Mouse (Mus musculus): ENCODE measurements around the gene Gtf2i. TPM values are rescaled to one million over a fixed set of nuclear protein-coding genes. Genes with fewer than 3 reads are reported as not detected.

Gtf2i gene
- polyA plus RNA-seq, 1 experiment = 131 TPM

- TF ChIP-seq POLR2A (IDR thresholded peaks at IDR 0.05; ENCODE audit: control insufficient read depth, extremely low read depth, insufficient read depth, low read length, poor library complexity) = no peak
- TF ChIP-seq CTCF (IDR thresholded peaks at IDR 0.05; ENCODE audit: borderline replicate concordance, control insufficient read depth, extremely low read depth, insufficient read depth, low read length, poor library complexity) = no peak
- 94% methylated on average over 11 of the region's 11 CpGs for WGBS
Measured at GRCm38 (mm10) chr5:134237508-134237907, 77.1 kb downstream of the Gtf2i start.

GRCm38 (mm10) chr5:134236796-134237195, 77.8 kb downstream of the Gtf2i start:
- Histone ChIP-seq H3K4me1 (replicated peaks; ENCODE audit: control insufficient read depth, insufficient read depth, low read length) (peaks cover 61% of the 10 kb centered on the region), H3K27me3 (ENCODE audit: control insufficient read depth, insufficient read depth, low read length) (no peaks in the 10 kb centered on the region), H3K27ac (ENCODE audit: control insufficient read depth, insufficient read depth, low read length) (peak overlapping the region; percentile 88), H3K4me3 (ENCODE audit: control insufficient read depth, insufficient read depth, low read length) (no peak overlapping the region), H3K36me3 (ENCODE audit: control insufficient read depth, insufficient read depth, low read length) (peaks cover 40% of the 10 kb centered on the region)
- 14% methylated on average over 6 of the region's 6 CpGs for WGBS
- TF ChIP-seq CTCF (IDR thresholded peaks at IDR 0.05; ENCODE audit: borderline replicate concordance, control insufficient read depth, extremely low read depth, insufficient read depth, low read length, poor library complexity) (no peak), POLR2A (IDR thresholded peaks at IDR 0.05; ENCODE audit: control insufficient read depth, extremely low read depth, insufficient read depth, low read length, poor library complexity) (no peak)
- peak; percentile 82 for DNase-seq

More at GRCm38 (mm10) chr5:134237508-134237907, 77.1 kb downstream of the Gtf2i start:
- Histone ChIP-seq H3K4me3 (ENCODE audit: control insufficient read depth, insufficient read depth, low read length) (no peak overlapping the region), H3K36me3 (ENCODE audit: control insufficient read depth, insufficient read depth, low read length) (peaks cover 48% of the 10 kb centered on the region), H3K27me3 (ENCODE audit: control insufficient read depth, insufficient read depth, low read length) (no peaks in the 10 kb centered on the region), H3K4me1 (replicated peaks; ENCODE audit: control insufficient read depth, insufficient read depth, low read length) (peaks cover 55% of the 10 kb centered on the region), H3K27ac (ENCODE audit: control insufficient read depth, insufficient read depth, low read length) (peak overlapping the region; percentile 88)
- DNase-seq = no peak

GRCm38 (mm10) chr5:134236241-134236640, 78.3 kb downstream of the Gtf2i start:
- no peaks in the 10 kb centered on the region for H3K27me3 ChIP-seq (ENCODE audit: control insufficient read depth, insufficient read depth, low read length)
- peaks cover 35% of the 10 kb centered on the region for H3K36me3 ChIP-seq (ENCODE audit: control insufficient read depth, insufficient read depth, low read length)
- peak overlapping the region; percentile 88 for H3K27ac ChIP-seq (ENCODE audit: control insufficient read depth, insufficient read depth, low read length)
- TF ChIP-seq POLR2A (IDR thresholded peaks at IDR 0.05; ENCODE audit: control insufficient read depth, extremely low read depth, insufficient read depth, low read length, poor library complexity) (no peak), CTCF (IDR thresholded peaks at IDR 0.05; ENCODE audit: borderline replicate concordance, control insufficient read depth, extremely low read depth, insufficient read depth, low read length, poor library complexity) (no peak)
- no peak for DNase-seq
- WGBS = 64% methylated on average over 3 of the region's 3 CpGs
- no peak overlapping the region for H3K4me3 ChIP-seq (ENCODE audit: control insufficient read depth, insufficient read depth, low read length)
- peaks cover 66% of the 10 kb centered on the region for H3K4me1 ChIP-seq (replicated peaks; ENCODE audit: control insufficient read depth, insufficient read depth, low read length)

GRCm38 (mm10) chr5:134235111-134235510, 79.4 kb downstream of the Gtf2i start:
- Histone ChIP-seq H3K4me1 (replicated peaks; ENCODE audit: control insufficient read depth, insufficient read depth, low read length) (peaks cover 66% of the 10 kb centered on the region), H3K27ac (ENCODE audit: control insufficient read depth, insufficient read depth, low read length) (peak overlapping the region; percentile 88), H3K27me3 (ENCODE audit: control insufficient read depth, insufficient read depth, low read length) (no peaks in the 10 kb centered on the region), H3K36me3 (ENCODE audit: control insufficient read depth, insufficient read depth, low read length) (peaks cover 24% of the 10 kb centered on the region), H3K4me3 (ENCODE audit: control insufficient read depth, insufficient read depth, low read length) (no peak overlapping the region)
- no peak for DNase-seq
- 57% methylated on average over 6 of the region's 6 CpGs for WGBS
- TF ChIP-seq POLR2A (IDR thresholded peaks at IDR 0.05; ENCODE audit: control insufficient read depth, extremely low read depth, insufficient read depth, low read length, poor library complexity) = no peak
- no peak for TF ChIP-seq CTCF (IDR thresholded peaks at IDR 0.05; ENCODE audit: borderline replicate concordance, control insufficient read depth, extremely low read depth, insufficient read depth, low read length, poor library complexity)

GRCm38 (mm10) chr5:134234205-134234604, 80.4 kb downstream of the Gtf2i start:
- peak; percentile 34 for DNase-seq
- Histone ChIP-seq H3K4me3 (ENCODE audit: control insufficient read depth, insufficient read depth, low read length) (no peak overlapping the region), H3K4me1 (replicated peaks; ENCODE audit: control insufficient read depth, insufficient read depth, low read length) (peaks cover 71% of the 10 kb centered on the region), H3K27me3 (ENCODE audit: control insufficient read depth, insufficient read depth, low read length) (no peaks in the 10 kb centered on the region), H3K27ac (ENCODE audit: control insufficient read depth, insufficient read depth, low read length) (peak overlapping the region; percentile 88), H3K36me3 (ENCODE audit: control insufficient read depth, insufficient read depth, low read length) (peaks cover 15% of the 10 kb centered on the region)
- WGBS = 13% methylated on average over 2 of the region's 2 CpGs
- TF ChIP-seq POLR2A (IDR thresholded peaks at IDR 0.05; ENCODE audit: control insufficient read depth, extremely low read depth, insufficient read depth, low read length, poor library complexity) = no peak
- no peak for TF ChIP-seq CTCF (IDR thresholded peaks at IDR 0.05; ENCODE audit: borderline replicate concordance, control insufficient read depth, extremely low read depth, insufficient read depth, low read length, poor library complexity)

GRCm38 (mm10) chr5:134233244-134233651, 81.3 kb downstream of the Gtf2i start:
- TF ChIP-seq POLR2A (IDR thresholded peaks at IDR 0.05; ENCODE audit: control insufficient read depth, extremely low read depth, insufficient read depth, low read length, poor library complexity) = no peak
- no peak for TF ChIP-seq CTCF (IDR thresholded peaks at IDR 0.05; ENCODE audit: borderline replicate concordance, control insufficient read depth, extremely low read depth, insufficient read depth, low read length, poor library complexity)
- Histone ChIP-seq H3K27ac (ENCODE audit: control insufficient read depth, insufficient read depth, low read length) (peak overlapping the region; percentile 88), H3K36me3 (ENCODE audit: control insufficient read depth, insufficient read depth, low read length) (peaks cover 6% of the 10 kb centered on the region), H3K4me3 (ENCODE audit: control insufficient read depth, insufficient read depth, low read length) (no peak overlapping the region), H3K4me1 (replicated peaks; ENCODE audit: control insufficient read depth, insufficient read depth, low read length) (peaks cover 77% of the 10 kb centered on the region), H3K27me3 (ENCODE audit: control insufficient read depth, insufficient read depth, low read length) (no peaks in the 10 kb centered on the region)
- WGBS = under 1% methylated on average over 7 of the region's 7 CpGs
- DNase-seq = peak; percentile 59

- TF ChIP-seq POLR2A (IDR thresholded peaks at IDR 0.05; ENCODE audit: control insufficient read depth, extremely low read depth, insufficient read depth, low read length, poor library complexity) = no peak
- no peak for TF ChIP-seq CTCF (IDR thresholded peaks at IDR 0.05; ENCODE audit: borderline replicate concordance, control insufficient read depth, extremely low read depth, insufficient read depth, low read length, poor library complexity)
- WGBS = 9% methylated on average over 7 of the region's 7 CpGs
- Histone ChIP-seq H3K4me3 (ENCODE audit: control insufficient read depth, insufficient read depth, low read length) (no peak overlapping the region), H3K27me3 (ENCODE audit: control insufficient read depth, insufficient read depth, low read length) (no peaks in the 10 kb centered on the region), H3K4me1 (replicated peaks; ENCODE audit: control insufficient read depth, insufficient read depth, low read length) (peaks cover 77% of the 10 kb centered on the region), H3K36me3 (ENCODE audit: control insufficient read depth, insufficient read depth, low read length) (no peaks in the 10 kb centered on the region; the same call in none of the 2 replicates), H3K27ac (ENCODE audit: control insufficient read depth, insufficient read depth, low read length) (peak overlapping the region; percentile 88)
- DNase-seq = peak; percentile 42
Measured at GRCm38 (mm10) chr5:134232568-134232967, 82.0 kb downstream of the Gtf2i start.
